Mouse (Mus musculus): ENCODE measurements around the gene Pgam2.

DNA sequence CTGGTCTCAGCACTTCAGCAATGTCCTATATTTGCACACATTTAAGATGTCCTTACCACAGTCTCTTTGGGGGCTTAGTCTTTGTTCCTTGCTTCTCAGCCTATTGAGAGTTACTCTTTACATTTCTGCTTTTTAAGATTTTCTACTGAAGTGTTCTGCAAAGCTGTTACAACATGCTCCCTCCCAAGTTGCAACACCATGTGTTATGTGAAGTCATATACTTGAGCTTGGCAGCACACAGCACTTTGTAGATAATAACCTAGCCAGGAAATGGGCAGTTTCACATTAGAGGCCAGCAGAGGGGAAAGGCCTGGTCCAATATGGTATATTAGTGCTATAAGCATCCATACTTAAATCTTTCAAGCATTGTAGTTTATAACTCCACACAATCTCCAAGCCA, 17.8 kb downstream of the Pgam2 start:
- no peak for TF ChIP-seq EP300 (optimal IDR thresholded peaks at IDR 0.05)
- TF ChIP-seq CTCF (IDR thresholded peaks at IDR 0.05; ENCODE audit: low read depth), result no peak
